Mouse (Mus musculus) erythroid progenitor cell, adult 5-6 weeks (primary cell): ENCODE measurements around the gene Lyg2. TPM values are rescaled to one million over a fixed set of nuclear protein-coding genes. Genes with fewer than 3 reads are reported as not detected.

Experiments
- ATAC-seq: replicated peaks from 2 replicates; pipeline ENCODE4 v1.8.0; 2016; ENCODE audit warnings: moderate number of reproducible peaks, mild to moderate bottlenecking, moderate TSS enrichment, inconsistent platforms; ENCODE audit not compliant: poor library complexity, low FRiP score, severe bottlenecking
- total RNA-seq, 2 experiments: library from RNA; stranded (forward) in 1 of 2; stranded (reverse) in 1 of 2; fragments of 150-400 nt in 1 of 2; fragments of 186-747, 209-891 nt in 1 of 2; gene quantifications; 2 replicates each; pipeline versions ENCODE4 v1.2.3 to v1.2.4; 2015 to 2017; ENCODE audit warnings: low replicate concordance in 2 of 2

The Lyg2 gene
- total RNA-seq, 2 experiments from 2014 or later: not detected

DNA sequence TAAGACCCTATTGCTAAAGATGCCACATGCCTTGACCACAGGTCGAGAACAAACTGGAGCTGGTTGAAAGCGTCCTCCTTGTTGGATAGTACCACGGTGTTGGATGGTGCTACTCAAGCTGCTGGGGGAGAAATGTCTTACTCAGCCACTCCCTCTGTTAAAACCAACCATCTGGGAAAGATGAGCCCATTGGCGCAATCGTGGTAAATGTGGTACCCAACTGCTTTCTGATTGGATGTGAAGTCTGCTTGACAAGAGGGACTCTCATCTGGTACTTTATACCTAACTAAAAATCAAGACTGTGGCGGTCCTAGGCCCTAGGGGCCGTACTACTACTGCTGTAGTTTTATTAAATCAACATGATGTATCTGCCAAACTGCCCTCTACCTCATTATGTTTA is 27.1 kb downstream of the Lyg2 start:
- peak; percentile 4; the same call in 1 of the 2 replicates for ATAC-seq

DNA sequence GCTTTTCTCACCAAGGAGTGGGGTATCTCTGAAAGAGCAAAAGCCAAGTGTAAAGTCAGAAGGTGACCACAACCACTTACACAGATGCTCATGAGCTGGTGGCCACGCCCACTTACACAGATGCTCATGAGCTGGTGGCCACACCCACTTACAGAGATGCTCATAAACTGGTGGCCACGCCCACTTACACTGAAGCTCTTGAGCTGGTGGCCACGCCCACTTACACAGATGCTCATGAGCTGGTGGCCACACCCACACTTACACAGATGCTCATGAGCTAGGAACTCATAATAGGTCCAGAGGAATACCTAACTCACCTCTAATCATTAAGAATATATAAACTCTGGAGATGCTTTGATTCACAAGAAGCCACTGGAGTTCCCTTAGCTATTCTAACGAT is 31.8 kb downstream of the Lyg2 start:
- peak; percentile 93 for ATAC-seq

DNA sequence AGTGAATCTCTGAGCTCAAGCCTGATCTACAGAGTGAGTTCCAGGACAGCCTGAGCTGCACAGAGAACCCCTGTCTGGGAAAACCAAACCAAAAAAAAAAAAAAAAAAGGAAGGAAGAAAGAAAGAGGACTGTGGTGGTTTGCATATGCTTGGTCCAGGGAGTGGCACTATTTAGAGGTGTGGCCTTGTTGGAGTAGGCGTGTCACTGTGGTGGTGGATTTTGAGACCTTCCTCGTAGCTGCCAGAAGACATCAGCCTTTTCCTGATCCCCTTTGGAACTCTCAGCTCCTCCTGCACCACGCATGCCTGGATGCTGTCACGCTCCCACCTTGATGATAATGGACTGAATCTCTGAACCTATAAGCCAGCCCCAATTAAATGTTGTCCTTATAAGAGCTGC is 32.9 kb downstream of the Lyg2 start:
- no peak for ATAC-seq

DNA sequence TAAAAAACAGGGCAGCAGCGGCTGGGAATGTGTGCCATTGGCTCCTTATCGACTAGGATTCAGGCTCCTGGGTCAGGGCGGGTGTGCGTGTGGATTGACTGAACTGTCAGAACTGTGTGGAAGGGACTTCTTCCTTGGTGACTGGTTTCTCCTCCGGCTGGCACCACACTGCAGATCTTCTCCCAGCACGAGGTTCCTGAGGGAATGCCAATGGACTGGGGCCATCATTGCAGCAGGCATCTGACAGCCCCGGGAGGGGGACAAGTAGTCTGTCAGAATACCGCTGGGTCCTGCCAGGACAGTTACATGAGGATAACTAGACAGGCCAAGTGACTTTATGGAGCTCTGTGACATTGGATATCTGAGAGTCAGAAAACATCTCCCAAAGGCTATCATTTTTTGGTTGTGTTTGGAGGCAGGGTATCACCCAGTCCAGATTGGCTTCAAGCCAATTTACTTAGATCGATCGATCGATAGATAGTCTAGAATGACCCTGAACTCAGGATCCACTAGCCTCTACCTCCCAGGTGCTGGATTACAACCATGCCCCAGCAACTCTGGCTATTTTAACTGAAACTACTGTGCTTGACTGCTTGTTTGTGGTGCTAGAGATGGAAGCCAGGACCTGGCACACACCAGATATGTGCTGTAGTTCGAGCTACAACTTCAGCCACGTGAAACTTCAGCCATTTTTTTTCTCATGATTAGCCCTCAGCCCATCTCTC is 38.4 kb downstream of the Lyg2 start:
- ATAC-seq: no peak

DNA sequence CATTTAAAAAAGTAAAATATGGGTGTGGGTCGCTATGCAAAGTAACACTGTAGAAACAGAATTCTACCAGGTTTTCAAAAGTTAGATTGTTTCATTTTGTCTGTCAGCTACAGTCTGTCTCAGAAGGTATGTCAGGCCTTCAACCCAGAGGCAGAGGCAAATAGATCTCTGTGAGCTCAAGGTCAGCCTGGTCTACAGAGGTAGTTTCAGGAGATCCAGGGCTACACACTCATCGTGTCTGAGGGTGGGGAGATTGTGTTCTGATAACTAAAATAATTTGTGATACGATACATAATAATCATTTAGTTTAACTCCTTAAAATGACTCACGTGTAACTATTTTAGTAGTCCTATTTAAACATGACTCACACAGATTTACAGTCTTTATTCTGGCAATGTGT is 43.1 kb downstream of the Lyg2 start:
- ATAC-seq: no peak

DNA sequence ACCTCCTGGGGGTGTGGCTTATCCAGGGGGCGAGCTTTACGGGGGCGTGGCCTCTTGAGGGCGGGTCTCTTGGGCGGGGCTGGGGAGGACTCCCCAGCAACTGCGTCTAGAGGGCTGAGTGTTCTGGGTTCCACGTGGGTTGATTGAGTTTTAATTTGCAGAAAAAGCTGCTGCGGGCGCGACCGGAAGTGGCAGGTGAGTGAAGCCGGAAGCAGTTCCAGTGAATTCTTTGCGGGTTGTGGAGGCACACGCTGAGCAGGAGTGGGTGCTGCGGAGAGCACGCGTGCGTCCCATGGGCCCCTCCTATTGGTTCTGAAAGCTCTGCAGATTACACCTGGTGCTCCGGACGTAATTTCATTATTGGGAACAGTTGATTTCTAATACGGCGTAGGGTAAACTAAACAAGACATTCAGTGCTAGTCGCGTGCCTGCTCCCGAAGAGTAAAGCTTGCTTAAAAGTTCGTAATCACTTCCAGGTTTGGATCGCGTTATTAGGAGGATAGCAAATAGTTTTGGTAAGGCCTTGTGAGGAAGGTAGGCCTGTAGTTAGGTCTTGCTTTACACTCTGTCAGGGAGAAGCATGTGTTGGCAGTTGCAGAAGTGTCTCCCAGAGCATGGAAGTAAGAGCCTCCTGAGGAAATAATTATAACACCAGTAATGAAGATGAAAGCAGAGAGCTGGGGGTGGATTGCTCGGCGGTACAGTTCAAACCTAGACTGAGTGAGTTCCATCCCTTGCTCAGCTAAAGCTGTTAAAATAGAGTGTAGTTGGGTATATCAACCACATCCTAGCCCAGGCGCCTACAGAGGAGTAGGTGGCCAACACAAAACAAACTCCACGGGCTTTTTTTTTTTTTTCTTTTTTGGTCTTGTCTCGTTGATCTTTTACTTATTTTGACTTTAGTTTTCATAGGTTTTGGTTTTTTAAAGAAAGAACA is 43.9 kb downstream of the Lyg2 start:
- ATAC-seq: peak; percentile 85

DNA sequence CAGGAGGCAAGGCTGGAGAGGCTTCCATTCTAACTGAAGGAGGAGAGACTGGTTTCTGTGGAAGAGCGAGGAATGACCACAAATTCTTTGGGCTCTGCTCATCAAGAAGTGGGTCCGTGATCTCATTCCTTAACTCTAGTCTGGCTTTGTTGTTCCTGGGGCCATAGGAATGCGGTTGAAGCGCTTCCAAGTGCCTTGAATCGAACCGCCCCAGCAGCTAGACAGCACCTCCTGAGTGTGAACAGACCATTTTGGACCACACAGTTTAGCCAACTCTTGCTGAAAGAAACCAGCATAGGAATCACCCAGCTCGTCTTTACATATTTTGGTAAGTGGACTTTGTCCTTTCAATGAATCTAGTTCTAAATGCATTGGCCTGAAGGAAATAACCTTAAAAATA is 44.6 kb downstream of the Lyg2 start, which contains the start of gene Lipt1:
Gene Lipt1 (plus strand): TSS at position 35 of the 400 bp plus-strand sequence.
- ATAC-seq: 0 out of 2 replicates have a peak, but pooled peaks have one; percentile 20

DNA sequence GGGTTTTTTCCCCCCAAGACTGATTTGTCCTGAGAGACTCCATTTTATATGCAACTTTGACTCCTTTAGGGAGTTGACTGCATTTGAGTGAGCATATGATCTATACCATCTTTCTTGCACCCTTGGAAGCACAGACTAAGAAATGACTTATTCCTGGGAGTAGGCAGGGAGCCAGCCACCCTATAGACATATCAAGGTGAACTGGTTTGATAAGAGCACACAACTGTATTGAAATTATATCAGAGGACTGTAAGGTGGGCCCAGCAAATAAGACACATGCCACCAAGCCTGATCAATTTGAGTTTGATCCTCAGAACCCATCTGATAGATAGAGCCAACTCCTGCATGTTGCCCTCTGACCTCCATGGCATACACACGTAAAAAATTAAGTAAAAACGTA is 46.9 kb downstream of the Lyg2 start:
- no peak for ATAC-seq

DNA sequence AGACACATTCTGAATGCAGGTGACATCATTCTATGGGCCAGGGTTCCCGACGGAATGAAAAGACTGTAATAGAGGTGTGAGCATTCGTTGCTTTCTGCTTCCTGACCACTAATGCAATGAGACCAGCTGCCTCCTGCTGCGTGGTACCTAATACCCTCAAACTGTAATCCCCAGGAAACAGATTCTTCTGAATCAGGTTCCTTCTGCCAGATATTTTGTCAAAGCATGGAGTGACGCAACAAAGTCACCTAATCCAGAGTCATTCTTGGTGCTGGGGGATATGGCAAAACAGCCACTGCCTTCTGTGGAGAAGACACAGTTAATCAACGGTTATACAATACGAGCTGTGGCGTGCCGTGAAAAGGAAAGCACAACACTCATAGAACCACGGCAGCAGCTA is 47.7 kb downstream of the Lyg2 start:
- no peak for ATAC-seq

DNA sequence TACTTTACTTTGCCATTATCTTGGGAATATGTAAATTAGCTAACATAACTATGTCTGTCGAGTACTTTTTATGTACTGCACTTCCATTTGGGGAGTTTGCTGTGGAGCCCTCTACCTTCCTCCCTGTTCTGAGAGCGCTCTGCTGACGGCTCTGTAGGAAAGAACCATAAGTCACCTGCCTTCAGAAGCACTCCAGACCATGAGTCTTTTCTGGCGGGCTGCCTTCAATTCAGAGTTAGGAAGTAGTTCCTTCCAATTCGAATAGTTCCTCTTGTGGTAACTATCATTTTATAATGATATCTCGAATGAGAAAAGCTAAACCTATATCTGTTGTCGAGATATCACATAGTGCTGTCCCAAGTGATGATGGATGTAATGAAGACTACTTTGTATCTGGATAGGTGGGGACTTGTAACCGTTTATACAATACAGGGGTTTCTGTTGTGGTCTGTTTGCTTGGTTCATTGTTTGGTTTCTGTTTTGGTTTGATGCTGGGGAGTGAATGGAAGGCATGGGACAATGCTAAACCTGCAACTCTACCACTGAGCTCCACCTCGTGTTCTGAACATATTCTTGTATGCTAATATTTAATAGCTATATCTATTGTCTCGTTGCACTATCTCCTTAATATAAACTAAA is 48.5 kb downstream of the Lyg2 start:
- no peak for ATAC-seq

DNA sequence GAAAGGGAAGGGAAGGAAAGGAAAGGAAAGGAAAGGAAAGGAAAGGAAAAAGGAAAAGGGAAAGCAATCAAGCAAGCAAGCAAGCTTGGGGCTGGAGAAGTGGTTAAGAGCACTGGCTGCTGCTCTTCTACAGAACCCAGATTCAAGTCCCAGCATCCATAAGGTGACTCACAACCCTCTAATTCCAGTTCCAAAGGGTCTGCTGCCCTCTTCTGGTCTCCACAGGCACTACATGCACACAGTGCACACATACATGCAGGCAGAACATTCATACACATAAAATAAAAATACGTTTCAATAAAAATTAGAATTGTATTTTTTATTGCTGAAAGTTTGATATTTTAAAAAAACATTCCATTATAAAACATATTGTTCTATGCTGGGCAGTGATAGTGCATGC is 49.2 kb downstream of the Lyg2 start:
- no peak for ATAC-seq

DNA sequence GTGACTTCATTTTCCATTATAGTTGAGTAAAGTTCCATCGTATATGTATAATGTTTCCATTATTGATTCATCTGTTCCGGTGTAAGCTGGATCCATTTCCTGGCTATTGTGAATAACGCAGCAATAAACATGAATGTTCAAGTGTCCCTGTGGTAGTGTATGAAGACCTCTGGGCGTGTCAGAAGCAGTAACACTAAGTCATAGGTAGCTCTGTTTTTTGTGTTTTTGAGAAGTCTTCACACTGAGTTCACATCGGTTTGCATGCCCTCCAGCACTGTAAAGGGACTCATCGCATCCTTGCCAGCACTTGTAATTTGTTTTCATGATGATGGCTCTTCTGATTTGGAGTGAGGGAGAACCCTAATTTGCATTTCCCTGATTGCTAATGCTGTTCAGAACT is 50.0 kb downstream of the Lyg2 start, which contains the start of gene Tsga10:
Gene Tsga10 (minus strand): TSS at position 144 of the 400 bp plus-strand sequence.
- no peak for ATAC-seq

DNA sequence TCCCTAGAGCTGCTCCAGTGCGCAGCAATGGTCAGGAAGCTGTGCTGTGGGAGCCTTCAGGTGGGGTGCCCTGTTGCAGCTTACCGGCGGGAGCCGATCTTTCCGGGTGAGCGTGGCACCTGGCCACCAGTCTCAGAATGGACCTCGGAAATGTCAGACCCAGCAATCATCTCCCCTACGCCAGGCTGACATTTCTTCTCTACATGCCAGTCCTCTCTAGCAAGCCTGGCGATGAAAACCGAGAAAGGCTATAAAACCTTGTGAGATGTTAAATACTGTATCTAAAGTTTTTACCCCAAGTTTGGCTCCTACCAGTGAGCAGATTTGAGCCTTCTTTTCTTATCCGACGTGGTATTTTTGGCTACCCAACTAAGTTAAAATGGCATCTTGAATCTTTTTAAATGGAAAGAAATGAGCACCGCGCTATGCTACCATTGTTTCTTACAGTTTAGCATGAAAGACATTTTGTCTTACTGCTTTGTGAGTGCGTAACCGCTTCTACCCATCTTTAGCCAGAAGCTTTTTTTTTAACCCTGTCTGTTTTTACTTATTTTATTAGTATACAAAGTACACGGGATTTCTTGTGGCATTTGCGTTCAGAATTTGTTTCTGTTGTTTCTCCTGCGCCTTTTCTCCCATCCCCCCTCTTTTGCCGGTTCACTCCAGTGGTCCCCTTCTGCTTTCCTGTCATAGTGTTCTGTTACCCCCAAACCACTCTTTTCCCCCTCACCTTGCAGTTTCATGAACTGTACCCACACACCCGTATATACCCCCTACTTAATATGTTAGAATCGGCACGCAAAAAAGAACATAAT is 50.7 kb downstream of the Lyg2 start:
- no peak for ATAC-seq

DNA sequence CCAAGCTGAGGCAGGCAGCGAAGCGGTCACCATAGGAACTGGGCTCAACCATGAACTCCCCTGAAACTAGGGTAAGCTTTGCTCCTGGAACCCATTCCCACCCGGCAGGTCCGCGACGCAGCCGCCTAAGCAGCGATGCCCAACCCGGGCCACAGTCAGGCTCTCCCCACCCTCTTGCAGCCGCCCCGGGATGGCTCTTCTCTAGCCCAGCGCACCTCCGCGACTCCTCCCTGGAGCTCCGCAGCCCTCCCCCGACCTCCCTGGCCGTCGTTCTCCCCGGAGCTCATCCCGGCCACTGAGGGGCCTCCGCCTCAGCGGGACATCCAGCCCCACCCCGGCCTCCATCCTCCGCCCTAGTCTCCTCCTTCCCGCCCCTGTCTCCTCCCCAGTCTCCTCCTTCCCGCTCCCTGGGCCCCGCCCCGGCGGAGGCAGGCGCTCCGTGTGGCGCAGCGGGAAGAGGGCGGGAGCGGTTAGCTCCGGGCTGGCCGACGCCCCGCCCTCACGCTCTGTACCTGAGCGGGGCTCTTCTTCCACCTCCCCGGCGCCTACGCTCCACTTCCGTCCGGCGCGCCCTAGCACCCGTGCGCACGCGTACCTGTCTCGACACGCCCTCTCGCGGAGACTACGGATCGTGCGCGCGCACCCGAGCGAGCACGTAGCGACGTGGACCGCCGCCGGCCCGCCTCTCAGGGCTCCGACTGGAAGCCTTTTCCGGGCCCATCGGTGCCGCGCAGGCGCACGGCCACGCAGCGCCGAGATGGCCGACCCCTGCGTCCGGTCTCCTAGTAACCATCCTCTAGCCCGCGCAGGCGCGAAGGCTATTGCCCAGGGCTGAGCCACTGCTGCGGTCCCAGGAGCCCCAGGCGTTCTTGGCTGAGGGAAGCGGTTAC is 51.5 kb downstream of the Lyg2 start:
- peak; percentile 87 for ATAC-seq

Other genes starting within 250 kb of the Lyg2 start
- 1.8 TPM in 1 of 2 replicates, not detected in the other for gene 2010300C02Rik, start 196.4 kb downstream of the Lyg2 start, total RNA-seq (2015; ENCODE audit: low replicate concordance)
- 0.13 TPM in 1 of 2 replicates, not detected in the other for gene 2010300C02Rik, start 196.4 kb downstream of the Lyg2 start, total RNA-seq (2017; ENCODE audit: low replicate concordance)
- gene Tsga10, start 50.1 kb downstream of the Lyg2 start, total RNA-seq (2015; ENCODE audit: low replicate concordance): 5.4 and 6.8 TPM in 2 replicates
- gene Tsga10, start 50.1 kb downstream of the Lyg2 start, total RNA-seq (2017; ENCODE audit: low replicate concordance): 1.8 and 2.2 TPM in 2 replicates
- 2.5 TPM in 1 of 2 replicates, not detected in the other for gene Lipt1, start 44.8 kb downstream of the Lyg2 start, total RNA-seq (2015; ENCODE audit: low replicate concordance)
- gene Lipt1, start 44.8 kb downstream of the Lyg2 start, total RNA-seq (2017; ENCODE audit: low replicate concordance): 0.38 and 0.77 TPM in 2 replicates
- 12.2 and 32.1 TPM in 2 replicates for gene Mitd1, start 26.1 kb downstream of the Lyg2 start, total RNA-seq (2015; ENCODE audit: low replicate concordance)
- 24.4 and 26.6 TPM in 2 replicates for gene Mitd1, start 26.1 kb downstream of the Lyg2 start, total RNA-seq (2017; ENCODE audit: low replicate concordance)
- 83.0 and 94.1 TPM in 2 replicates for gene Mrpl30, start 26.0 kb downstream of the Lyg2 start, total RNA-seq (2015; ENCODE audit: low replicate concordance)
- 41.1 and 57.8 TPM in 2 replicates for gene Mrpl30, start 26.0 kb downstream of the Lyg2 start, total RNA-seq (2017; ENCODE audit: low replicate concordance)
- gene Lyg1, start 41.3 kb upstream of the Lyg2 start, total RNA-seq (2015; ENCODE audit: low replicate concordance): not detected in 2 replicates
- gene Lyg1, start 41.3 kb upstream of the Lyg2 start, total RNA-seq (2017; ENCODE audit: low replicate concordance): not detected in 2 replicates
- gene Txndc9, start 81.4 kb upstream of the Lyg2 start, total RNA-seq (2015; ENCODE audit: low replicate concordance): 26.8 and 59.1 TPM in 2 replicates
- gene Txndc9, start 81.4 kb upstream of the Lyg2 start, total RNA-seq (2017; ENCODE audit: low replicate concordance): 27.0 and 43.0 TPM in 2 replicates
- 14.4 and 14.7 TPM in 2 replicates for gene Eif5b, start 81.5 kb upstream of the Lyg2 start, total RNA-seq (2015; ENCODE audit: low replicate concordance)
- gene Eif5b, start 81.5 kb upstream of the Lyg2 start, total RNA-seq (2017; ENCODE audit: low replicate concordance): 12.9 and 14.9 TPM in 2 replicates
- gene Rev1, start 213.3 kb upstream of the Lyg2 start, total RNA-seq (2015; ENCODE audit: low replicate concordance): 56.2 and 59.8 TPM in 2 replicates
- 64.8 and 109 TPM in 2 replicates for gene Rev1, start 213.3 kb upstream of the Lyg2 start, total RNA-seq (2017; ENCODE audit: low replicate concordance)